Mouse (Mus musculus) midbrain, postnatal 0 days (tissue): ENCODE data around the gene Bak1. TPM values are rescaled to one million over a fixed set of nuclear protein-coding genes. Genes with fewer than 3 reads are reported as not detected.

Source experiments
- ATAC-seq: fragments of 200-750 bp; cut with Nextera tagmentation; 2 replicates; pipeline ENCODE4 v1.8.0; 2017; ENCODE audit warnings: moderate number of reproducible peaks, mild to moderate bottlenecking, moderate TSS enrichment, moderate library complexity; ENCODE audit not compliant: low FRiP score
- DNase-seq: peaks from one replicate; pipeline ENCODE4 v3.0.0-alpha.2; 2015; ENCODE audit warnings: low spot score
- H3K27ac ChIP-seq: fragments of 300-500 bp; sonication (generic); 2 replicates; pipeline ENCODE4 v1.5.1; 2014; ENCODE audit warnings: low read depth, mild to moderate bottlenecking, low read length, mixed read lengths
- H3K27me3 ChIP-seq: fragments of 300-500 bp; sonication (generic); 2 replicates; pipeline ENCODE4 v1.6.1; 2014; ENCODE audit warnings: low read length, control low read depth, mixed read lengths; ENCODE audit not compliant: insufficient read depth
- H3K36me3 ChIP-seq: fragments of 300-500 bp; sonication (generic); 2 replicates; pipeline ENCODE4 v1.6.1; 2014; ENCODE audit warnings: low read length, control low read depth, mixed read lengths; ENCODE audit not compliant: insufficient read depth
- H3K4me1 ChIP-seq: fragments of 300-500 bp; sonication (generic); 2 replicates; pipeline ENCODE4 v1.6.1; 2014; ENCODE audit warnings: mild to moderate bottlenecking, control low read depth, antibody characterized with exemption, low read length, mixed read lengths; ENCODE audit not compliant: insufficient read depth
- H3K4me2 ChIP-seq: fragments of 300-500 bp; sonication (generic); 2 replicates; pipeline ENCODE4 v1.6.1; 2014; ENCODE audit warnings: low read depth, mild to moderate bottlenecking, low read length, mixed read lengths; ENCODE audit not compliant: poor library complexity, severe bottlenecking
- H3K4me3 ChIP-seq: fragments of 300-500 bp; sonication (generic); 2 replicates; pipeline ENCODE4 v1.5.1; 2014; ENCODE audit warnings: low read depth, mild to moderate bottlenecking, low read length, moderate library complexity
- H3K9ac ChIP-seq: fragments of 300-500 bp; sonication (generic); replicated peaks from 2 replicates; pipeline ENCODE4 v1.6.1; 2014; ENCODE audit warnings: mild to moderate bottlenecking, low read length, moderate library complexity, mixed read lengths; ENCODE audit not compliant: poor library complexity, severe bottlenecking
- H3K9me3 ChIP-seq: fragments of 300-500 bp; sonication (generic); 2 replicates; pipeline ENCODE4 v1.6.1; 2016; ENCODE audit warnings: low read length, control low read depth
- CTCF ChIP-seq: IDR thresholded peaks from 2 replicates; pipeline ENCODE4 v1.5.1; 2016; ENCODE audit warnings: antibody characterized with exemption, mild to moderate bottlenecking
- WGBS: fragments of 180-500 bp; shearing (Covaris S2); extraction: QIAGEN DNeasy Blood & Tissue Kit; methylation state at CpG from one replicate; pipeline ENCODE4 v1.1.7; 2014; 5-methylcytosine and 5-hydroxymethylcytosine counted together
- polyA plus RNA-seq: library from polyadenylated mRNA; unstranded; fragments of >200 nt; fragmentation: Nextera tagmentation; extraction: Ambion mirVana; gene quantifications from 2 replicates; pipeline ENCODE4 v1.2.1, GENCODE M21; 2015
- total RNA-seq: library from RNA; depleted of rRNA; stranded (reverse); fragments of >200 nt; gene quantifications from 2 replicates; pipeline ENCODE4 v1.2.3, GENCODE M21; 2014

Bak1 gene
- total and polyA plus RNA-seq, 2 experiments from 2014 or later, result 5.3 to 82.4 TPM

DNA sequence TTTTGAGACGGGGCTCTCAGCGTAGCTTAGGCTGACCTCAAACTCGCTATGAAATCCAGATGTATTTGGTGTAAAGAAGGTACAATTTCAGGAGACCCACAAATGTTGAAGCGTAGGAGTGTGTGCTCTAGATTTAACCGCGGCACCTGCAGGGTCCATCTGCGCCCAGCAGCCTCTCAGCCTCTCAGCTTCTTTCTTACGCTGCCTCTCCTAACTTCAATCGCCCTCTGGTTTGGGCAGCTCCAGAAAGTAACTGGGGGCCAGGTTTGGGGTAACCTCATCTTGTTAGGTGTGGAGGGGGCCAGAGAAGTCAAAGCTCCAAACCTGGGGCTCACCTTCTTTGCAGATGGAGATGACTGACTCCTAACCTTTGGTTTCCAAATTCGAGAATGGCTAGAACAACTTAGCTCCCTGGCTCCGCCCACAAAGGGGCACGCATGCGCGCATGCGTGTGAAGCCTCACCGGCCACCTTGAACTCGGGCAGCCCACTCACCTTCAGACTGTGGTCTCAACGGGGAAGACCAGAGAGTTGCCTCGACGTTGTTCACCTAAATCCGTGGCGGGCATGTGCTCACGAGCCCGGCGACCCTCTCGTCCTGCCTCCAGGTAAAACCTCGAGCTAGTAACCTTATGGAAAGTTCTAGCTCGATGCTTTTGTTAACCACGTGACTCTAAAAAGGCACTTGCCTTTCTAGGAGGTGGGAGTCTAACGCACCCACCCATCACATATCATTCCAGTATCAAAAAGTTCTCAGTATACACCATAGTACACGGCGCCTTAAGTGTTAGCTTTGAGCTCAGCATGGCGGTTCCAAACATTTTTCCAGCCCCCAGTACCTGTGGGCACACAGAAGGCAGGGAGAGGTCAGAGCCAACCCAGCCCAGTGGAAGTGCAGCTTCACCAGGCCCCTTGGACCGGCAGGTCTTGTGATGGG, 11.0 kb downstream of the Bak1 start:
- Histone ChIP-seq H3K27me3 (no peaks in the 10 kb centered on the region), H3K9me3 (no peaks in the 10 kb centered on the region), H3K36me3 (peaks cover 21% of the 10 kb centered on the region), H3K9ac (peak overlapping the region; percentile 67), H3K4me2 (peak overlapping the region; percentile 68), H3K4me3 (peak overlapping the region; percentile 37), H3K27ac (peak overlapping the region; percentile 75), H3K4me1 (peaks cover 3% of the 10 kb centered on the region)
- 6% methylated on average over 34 of the region's 34 CpGs for WGBS
- TF ChIP-seq CTCF, result no peak
- peak; percentile 92 for DNase-seq
- peak; percentile 65 for ATAC-seq

- Histone ChIP-seq H3K36me3 (no peaks in the 10 kb centered on the region), H3K4me2 (no peak overlapping the region), H3K9me3 (no peaks in the 10 kb centered on the region), H3K4me1 (no peaks in the 10 kb centered on the region), H3K27ac (no peak overlapping the region), H3K4me3 (no peak overlapping the region), H3K27me3 (no peaks in the 10 kb centered on the region), H3K9ac (no peak overlapping the region)
- DNase-seq, result no peak
- ATAC-seq, result no peak
- no peak for TF ChIP-seq CTCF
- WGBS, result 43% methylated on average over 6 of the region's 6 CpGs
These were observed 15.9 kb downstream of the Bak1 start for GRCm38 (mm10) chr17:27012909-27013308.

DNA sequence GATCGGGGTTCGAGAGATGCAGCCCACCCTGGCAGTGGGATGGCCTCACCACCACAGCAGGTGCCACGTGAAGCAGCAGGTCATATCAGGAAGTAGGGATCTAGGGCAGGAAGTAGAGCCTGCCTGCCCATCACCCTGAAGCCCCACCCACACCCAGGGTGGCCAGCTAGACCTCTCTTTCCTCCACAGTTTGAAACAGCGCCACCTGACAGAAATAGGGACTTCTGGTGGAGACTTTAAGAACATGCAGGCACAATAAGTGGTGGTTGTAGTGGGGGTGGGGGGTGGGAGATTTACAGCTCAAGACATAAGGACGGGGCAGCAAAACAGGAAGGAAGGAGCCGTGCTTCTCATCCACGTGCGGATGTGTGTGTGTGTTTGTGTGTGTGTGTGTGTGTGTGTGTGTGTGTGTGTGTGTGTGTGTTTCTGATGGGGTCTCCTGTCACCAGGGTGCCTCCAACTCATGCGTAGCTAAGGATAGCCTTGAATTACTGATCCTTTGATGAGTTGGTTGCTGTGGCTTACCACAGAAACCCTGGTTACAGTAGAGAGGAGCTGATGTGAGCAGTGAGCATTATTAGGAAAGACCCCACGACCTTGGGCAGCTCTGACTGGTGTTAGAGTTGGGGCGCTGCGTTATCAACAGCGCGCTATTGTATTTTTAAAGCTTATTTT, 16.7 kb downstream of the Bak1 start:
- DNase-seq (no peak), ATAC-seq (no peak)
- Histone ChIP-seq H3K4me3 (no peak overlapping the region), H3K36me3 (no peaks in the 10 kb centered on the region), H3K9ac (no peak overlapping the region), H3K27ac (no peak overlapping the region), H3K4me1 (no peaks in the 10 kb centered on the region), H3K27me3 (no peaks in the 10 kb centered on the region), H3K4me2 (no peak overlapping the region), H3K9me3 (no peaks in the 10 kb centered on the region)
- WGBS, result 60% methylated on average over 14 of the region's 14 CpGs
- TF ChIP-seq CTCF, result no peak

DNA sequence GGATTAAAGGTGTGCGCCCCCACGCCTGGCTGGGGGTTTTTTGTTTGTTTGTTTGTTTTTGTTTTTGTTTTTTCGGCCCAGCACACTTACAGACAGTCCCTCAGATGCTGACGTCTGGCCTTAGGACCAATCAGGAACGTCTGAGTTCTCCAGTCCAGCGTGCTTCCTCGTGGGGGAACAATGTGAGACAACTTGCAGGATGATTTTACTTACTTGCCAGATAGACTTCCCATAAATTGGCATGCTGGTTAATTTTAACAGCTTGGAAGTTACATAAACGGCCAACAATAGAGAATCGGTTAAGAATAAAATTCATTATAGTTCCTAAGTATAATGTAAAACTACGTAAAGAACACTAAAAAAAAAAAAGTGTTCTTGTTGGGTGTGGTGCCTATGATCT, 17.6 kb downstream of the Bak1 start:
- DNase-seq (no peak), ATAC-seq (no peak)
- Histone ChIP-seq H3K4me2 (no peak overlapping the region), H3K4me1 (no peaks in the 10 kb centered on the region), H3K4me3 (no peak overlapping the region), H3K9me3 (no peaks in the 10 kb centered on the region), H3K9ac (no peak overlapping the region), H3K36me3 (no peaks in the 10 kb centered on the region), H3K27me3 (no peaks in the 10 kb centered on the region), H3K27ac (no peak overlapping the region)
- 92% methylated on average over 10 of the region's 10 CpGs for WGBS
- TF ChIP-seq CTCF, result no peak

GRCm38 (mm10) chr17:27008277-27008676, 20.5 kb downstream of the Bak1 start:
- no peak overlapping the region for H3K27ac ChIP-seq
- no peaks in the 10 kb centered on the region for H3K36me3 ChIP-seq
- DNase-seq (no peak), ATAC-seq (no peak)
- no peak for TF ChIP-seq CTCF
- no peaks in the 10 kb centered on the region for H3K27me3 ChIP-seq
- no peak overlapping the region for H3K4me2 ChIP-seq
- H3K4me3 ChIP-seq, result no peak overlapping the region
- 80% methylated on average over 2 of the region's 2 CpGs for WGBS
- no peak overlapping the region for H3K9ac ChIP-seq
- H3K4me1 ChIP-seq, result no peaks in the 10 kb centered on the region
- no peaks in the 10 kb centered on the region for H3K9me3 ChIP-seq

DNA sequence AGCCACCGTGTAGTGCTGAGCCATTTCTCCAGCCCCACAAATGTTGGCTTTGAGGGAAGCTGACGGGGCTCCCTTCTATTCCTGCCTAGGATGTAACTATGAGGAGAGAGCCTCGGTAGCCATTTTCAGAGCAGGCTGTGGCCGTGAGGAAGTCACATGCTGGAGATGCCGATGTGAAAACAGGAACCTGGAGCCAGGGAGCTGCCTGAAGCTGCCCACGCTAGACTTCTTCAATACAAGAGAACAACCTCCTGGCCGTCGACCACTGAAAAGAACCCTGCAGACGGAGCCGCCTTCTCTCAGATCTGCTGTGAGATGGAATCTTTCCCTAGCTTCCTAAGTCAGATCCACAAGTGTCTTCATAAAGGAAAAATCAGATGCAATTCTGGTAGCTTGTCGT, 23.2 kb downstream of the Bak1 start:
- Histone ChIP-seq H3K4me3 (no peak overlapping the region), H3K9ac (no peak overlapping the region), H3K27me3 (no peaks in the 10 kb centered on the region), H3K4me1 (no peaks in the 10 kb centered on the region), H3K9me3 (no peaks in the 10 kb centered on the region), H3K27ac (no peak overlapping the region), H3K36me3 (no peaks in the 10 kb centered on the region), H3K4me2 (no peak overlapping the region)
- ATAC-seq (no peak), DNase-seq (no peak)
- no peak for TF ChIP-seq CTCF
- WGBS, result 67% methylated on average over 11 of the region's 11 CpGs
